Mouse (Mus musculus): Measurements from ENCODE around the gene Gramd4. TPM values are rescaled to one million over a fixed set of nuclear protein-coding genes. Genes with fewer than 3 reads are reported as not detected.

Gramd4 gene
- polyA plus RNA-seq, 1 experiment from 2014 or later: 14.9 TPM

Other genes starting within 250 kb of the Gramd4 start
- 31.1 and 37.4 TPM in 2 replicates for gene Cdpf1, start 246.0 kb upstream of the Gramd4 start, polyA plus RNA-seq (2015; fragmentation: Nextera tagmentation; extraction: Ambion mirVana)
- gene Pkdrej, start 236.0 kb upstream of the Gramd4 start, polyA plus RNA-seq (2015; fragmentation: Nextera tagmentation; extraction: Ambion mirVana): 0.10 and 0.11 TPM in 2 replicates
- gene Ttc38, start 225.4 kb upstream of the Gramd4 start, polyA plus RNA-seq (2015; fragmentation: Nextera tagmentation; extraction: Ambion mirVana): 8.0 and 8.2 TPM in 2 replicates
- 31.0 and 33.1 TPM in 2 replicates for gene Gtse1, start 197.9 kb upstream of the Gramd4 start, polyA plus RNA-seq (2015; fragmentation: Nextera tagmentation; extraction: Ambion mirVana)
- 51.8 and 53.2 TPM in 2 replicates for gene Trmu, start 178.4 kb upstream of the Gramd4 start, polyA plus RNA-seq (2015; fragmentation: Nextera tagmentation; extraction: Ambion mirVana)
- gene Celsr1, start 23.9 kb upstream of the Gramd4 start, polyA plus RNA-seq (2015; fragmentation: Nextera tagmentation; extraction: Ambion mirVana): 3.5 and 3.9 TPM in 2 replicates
- gene Cerk, start 128.4 kb downstream of the Gramd4 start, polyA plus RNA-seq (2015; fragmentation: Nextera tagmentation; extraction: Ambion mirVana): 13.6 and 13.7 TPM in 2 replicates
- gene Tbc1d22a, start 156.8 kb downstream of the Gramd4 start, polyA plus RNA-seq (2015; fragmentation: Nextera tagmentation; extraction: Ambion mirVana): 16.5 and 16.6 TPM in 2 replicates

Data from kidney, embryonic 16.5 days (tissue).